Mouse (Mus musculus) mammary gland, adult 2 months (tissue): ENCODE data around the gene Tmem205. TPM values are rescaled to one million over a fixed set of nuclear protein-coding genes. Genes with fewer than 3 reads are reported as not detected.

Experiments
- polyA plus RNA-seq: library from polyadenylated mRNA; depleted of rRNA; stranded (reverse); fragments of >200 nt; gene quantifications from 2 replicates; pipeline ENCODE4 v1.2.3, GENCODE M21; 2012; ENCODE audit warnings: low replicate concordance; rRNA removed

Tmem205 gene
- 229 and 258 TPM in 2 replicates for polyA plus RNA-seq

GRCm38 (mm10) chr9:21927208-21927753 lies at the start of gene Tmem205, which contains the start of gene Ccdc159:
Gene Tmem205, minus strand, starts transcription at chr9:21927556.
Gene Ccdc159, plus strand, starts transcription at chr9:21927471.

GRCm38 (mm10) chr9:21963417-21963816 lies 36.1 kb upstream of the Tmem205 start, which contains the start of gene Epor:
Gene Epor, minus strand, starts transcription at chr9:21963506.

GRCm38 (mm10) chr9:21955570-21956281 lies 28.4 kb upstream of the Tmem205 start, which contains the start of gene Swsap1:
Gene Swsap1, plus strand, starts transcription at chr9:21955755.

GRCm38 (mm10) chr9:21936692-21937570 lies 9.6 kb upstream of the Tmem205 start, which contains the start of gene Plppr2:
Gene Plppr2, plus strand, starts transcription at chr9:21937033.

GRCm38 (mm10) chr9:21918035-21918592 lies 9.2 kb downstream of the Tmem205 start, which contains the start of gene Rab3d:
Gene Rab3d, minus strand, starts transcription at chr9:21918192.

Other genes starting within 250 kb of the Tmem205 start
- 45.5 and 51.9 TPM in 2 replicates for gene Ldlr, start 204.1 kb downstream of the Tmem205 start, polyA plus RNA-seq
- 1.5 and 2.2 TPM in 2 replicates for gene Spc24, start 167.3 kb downstream of the Tmem205 start, polyA plus RNA-seq
- 46.1 and 74.2 TPM in 2 replicates for gene Kank2, start 128.8 kb downstream of the Tmem205 start, polyA plus RNA-seq
- gene Angptl8, start 92.0 kb downstream of the Tmem205 start, polyA plus RNA-seq, result 133 and 228 TPM in 2 replicates
- 77.8 and 82.0 TPM in 2 replicates for gene Dock6, start 74.9 kb downstream of the Tmem205 start, polyA plus RNA-seq
- 114 and 133 TPM in 2 replicates for gene Rab3d, start 9.4 kb downstream of the Tmem205 start, polyA plus RNA-seq
- gene Ccdc159, start 85 bp downstream of the Tmem205 start, polyA plus RNA-seq, result 5.7 and 9.4 TPM in 2 replicates
- 15.2 and 35.3 TPM in 2 replicates for gene Plppr2, start 9.5 kb upstream of the Tmem205 start, polyA plus RNA-seq
- 5.3 and 10.7 TPM in 2 replicates for gene Swsap1, start 28.2 kb upstream of the Tmem205 start, polyA plus RNA-seq
- gene Epor, start 36.0 kb upstream of the Tmem205 start, polyA plus RNA-seq, result 14.0 and 19.5 TPM in 2 replicates
- 25.8 and 37.5 TPM in 2 replicates for gene Rgl3, start 61.9 kb upstream of the Tmem205 start, polyA plus RNA-seq
- gene Ccdc151, start 75.1 kb upstream of the Tmem205 start, polyA plus RNA-seq, result 0.20 TPM in 1 of 2 replicates, not detected in the other
- gene Prkcsh, start 75.2 kb upstream of the Tmem205 start, polyA plus RNA-seq, result 63.2 and 64.1 TPM in 2 replicates
- 0.12 and 0.13 TPM in 2 replicates for gene Elavl3, start 124.5 kb upstream of the Tmem205 start, polyA plus RNA-seq
- gene Gm49318, start 143.7 kb upstream of the Tmem205 start, polyA plus RNA-seq, result not detected in 2 replicates
- gene Zfp653, start 143.8 kb upstream of the Tmem205 start, polyA plus RNA-seq, result 16.2 and 26.2 TPM in 2 replicates
- gene Ecsit, start 157.9 kb upstream of the Tmem205 start, polyA plus RNA-seq, result 50.9 and 75.0 TPM in 2 replicates
- 52.5 and 58.1 TPM in 2 replicates for gene Cnn1, start 171.7 kb upstream of the Tmem205 start, polyA plus RNA-seq
- gene Elof1, start 189.6 kb upstream of the Tmem205 start, polyA plus RNA-seq, result 138 and 169 TPM in 2 replicates
- gene Acp5, start 208.2 kb upstream of the Tmem205 start, polyA plus RNA-seq, result 477 and 607 TPM in 2 replicates
- gene Pigyl, start 229.3 kb upstream of the Tmem205 start, polyA plus RNA-seq, result 49.0 and 67.1 TPM in 2 replicates